Mouse (Mus musculus): ENCODE data around the gene Elovl7.

- peak; percentile 63; the same call in 1 of the 3 replicates for TF ChIP-seq GATA1 (IDR thresholded peaks at IDR 0.05; ENCODE audit: borderline replicate concordance, low read length)
- TF ChIP-seq FLI1 (IDR thresholded peaks at IDR 0.05; ENCODE audit: low read length), result no peak
Measured at GRCm38 (mm10) chr13:108241715-108242114, 27.5 kb downstream of the Elovl7 start.

Measured in megakaryocyte, embryonic 14.5 days (primary cell).